Mouse (Mus musculus) E14TG2a.4 (cell line): Measurements from ENCODE around the gene Fam198a.

ENCODE experiments used
- H3K27me3 ChIP-seq: 2 replicates; pipeline ENCODE4 v1.6.1; 2014; ENCODE audit warnings: low read length, control low read depth; ENCODE audit not compliant: insufficient read depth
- H3K36me3 ChIP-seq: 2 replicates; pipeline ENCODE4 v1.6.1; 2014; ENCODE audit warnings: low read length, control low read depth; ENCODE audit not compliant: insufficient read depth
- H3K4me1 ChIP-seq: replicated peaks from 2 replicates; pipeline ENCODE4 v1.6.1; 2014; ENCODE audit warnings: low read depth, low read length, control low read depth
- H3K4me3 ChIP-seq: replicated peaks from 2 replicates; pipeline ENCODE4 v1.5.1; 2014; ENCODE audit warnings: mild to moderate bottlenecking, low read length
- H3K9me3 ChIP-seq: 2 replicates; pipeline ENCODE4 v1.6.1; 2014; ENCODE audit warnings: low read length, control low read depth
- CTCF ChIP-seq: conservative IDR thresholded peaks from 2 replicates; pipeline ENCODE4 v1.5.1; 2014; ENCODE audit warnings: low read length
- NANOG ChIP-seq: IDR thresholded peaks from 2 replicates; pipeline ENCODE4 v1.6.1; 2014; ENCODE audit warnings: borderline replicate concordance, low read length, mixed read lengths
- POU5F1 ChIP-seq: IDR thresholded peaks from 2 replicates; pipeline ENCODE4 v1.6.1; 2014; ENCODE audit warnings: low read length, borderline replicate concordance

The Fam198a gene

DNA sequence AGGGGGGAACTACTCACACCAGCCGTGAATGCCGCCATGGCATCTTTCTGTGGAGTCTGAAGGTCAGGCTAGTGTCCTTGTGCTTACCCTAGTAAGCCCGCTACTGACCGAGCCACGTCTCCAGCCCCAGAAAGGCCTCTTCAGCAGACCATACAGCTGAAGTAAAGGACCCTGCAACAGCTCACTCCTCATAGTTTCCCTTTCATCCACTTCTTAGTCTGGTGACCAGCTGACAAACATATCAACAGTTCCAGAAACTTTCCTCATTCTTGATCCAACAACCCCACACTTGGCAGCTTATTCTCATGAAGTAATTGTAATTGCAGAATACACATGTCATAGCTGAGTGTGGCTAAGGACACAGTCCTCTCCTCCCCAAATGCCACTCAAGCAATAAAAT, 73.1 kb downstream of the Fam198a start:
- H3K27me3 ChIP-seq: peaks cover 7% of the 10 kb centered on the region
- no peak overlapping the region for H3K4me3 ChIP-seq
- TF ChIP-seq CTCF (no peak), NANOG (no peak), POU5F1 (no peak)
- no peaks in the 10 kb centered on the region for H3K4me1 ChIP-seq
- no peaks in the 10 kb centered on the region for H3K9me3 ChIP-seq
- H3K36me3 ChIP-seq: no peaks in the 10 kb centered on the region

DNA sequence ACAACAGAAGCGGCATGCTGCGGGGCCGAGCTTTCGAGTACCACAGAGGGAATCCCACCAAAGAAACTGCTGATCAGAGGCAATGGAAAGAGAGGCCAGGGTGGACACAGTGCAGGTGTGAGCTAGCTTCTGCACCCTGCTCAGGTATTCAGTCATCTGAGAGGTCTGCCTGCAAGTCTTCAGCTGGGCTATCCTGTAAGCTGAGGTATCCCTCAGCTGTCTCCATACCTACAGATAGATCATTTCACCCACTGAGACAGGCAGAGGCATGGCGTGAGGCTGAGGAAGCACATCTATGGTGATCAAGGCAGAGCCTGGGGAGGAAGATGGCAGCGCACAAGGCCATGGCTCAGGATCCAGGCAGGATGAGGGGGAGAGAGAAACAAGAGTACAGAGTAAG, 73.6 kb downstream of the Fam198a start:
- Histone ChIP-seq H3K9me3 (no peaks in the 10 kb centered on the region), H3K27me3 (peaks cover 2% of the 10 kb centered on the region; the same call in 1 of the 2 replicates), H3K36me3 (no peaks in the 10 kb centered on the region), H3K4me3 (no peak overlapping the region), H3K4me1 (no peaks in the 10 kb centered on the region)
- no peak for TF ChIP-seq CTCF
- TF ChIP-seq POU5F1: no peak
- no peak for TF ChIP-seq NANOG

DNA sequence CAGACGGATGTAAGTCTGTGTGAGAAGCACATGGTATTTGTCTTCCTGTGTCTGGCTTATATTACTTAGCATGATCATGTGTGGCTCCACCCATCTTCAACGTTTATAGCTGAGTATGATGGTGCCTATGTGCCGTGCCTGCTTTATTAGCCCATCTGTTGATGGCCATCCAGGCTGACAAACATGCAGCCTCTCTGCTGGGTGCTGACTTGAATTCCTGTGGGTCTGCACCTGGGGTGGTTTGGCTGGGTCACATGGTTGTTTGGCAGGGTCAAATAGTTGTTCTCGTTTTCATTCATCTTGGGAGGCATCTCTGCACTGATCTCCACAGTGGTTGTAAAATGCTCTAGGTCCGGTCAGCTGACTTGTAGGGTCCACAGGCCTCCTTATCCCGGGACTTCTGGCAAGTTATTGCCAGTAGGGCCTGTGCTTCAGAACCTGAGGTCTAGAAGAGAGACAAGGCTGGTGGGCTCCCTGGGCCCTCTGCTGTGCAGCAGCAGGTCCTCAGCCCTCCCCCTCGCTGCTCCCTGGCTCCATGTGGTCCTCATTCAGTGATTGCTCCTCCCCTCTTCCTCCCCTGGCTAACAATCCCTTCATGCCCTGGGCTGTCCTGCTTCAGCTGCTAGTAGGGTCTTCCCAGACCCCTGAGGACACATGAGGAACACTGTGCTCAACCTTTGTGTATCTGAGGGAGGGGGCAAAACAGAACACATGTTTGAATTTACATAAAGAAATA, 75.2 kb downstream of the Fam198a start:
- no peaks in the 10 kb centered on the region for H3K9me3 ChIP-seq
- no peak overlapping the region for H3K4me3 ChIP-seq
- H3K4me1 ChIP-seq: no peaks in the 10 kb centered on the region
- peaks cover 2% of the 10 kb centered on the region; the same call in 1 of the 2 replicates for H3K27me3 ChIP-seq
- TF ChIP-seq POU5F1 (no peak), CTCF (no peak), NANOG (no peak)
- H3K36me3 ChIP-seq: no peaks in the 10 kb centered on the region

DNA sequence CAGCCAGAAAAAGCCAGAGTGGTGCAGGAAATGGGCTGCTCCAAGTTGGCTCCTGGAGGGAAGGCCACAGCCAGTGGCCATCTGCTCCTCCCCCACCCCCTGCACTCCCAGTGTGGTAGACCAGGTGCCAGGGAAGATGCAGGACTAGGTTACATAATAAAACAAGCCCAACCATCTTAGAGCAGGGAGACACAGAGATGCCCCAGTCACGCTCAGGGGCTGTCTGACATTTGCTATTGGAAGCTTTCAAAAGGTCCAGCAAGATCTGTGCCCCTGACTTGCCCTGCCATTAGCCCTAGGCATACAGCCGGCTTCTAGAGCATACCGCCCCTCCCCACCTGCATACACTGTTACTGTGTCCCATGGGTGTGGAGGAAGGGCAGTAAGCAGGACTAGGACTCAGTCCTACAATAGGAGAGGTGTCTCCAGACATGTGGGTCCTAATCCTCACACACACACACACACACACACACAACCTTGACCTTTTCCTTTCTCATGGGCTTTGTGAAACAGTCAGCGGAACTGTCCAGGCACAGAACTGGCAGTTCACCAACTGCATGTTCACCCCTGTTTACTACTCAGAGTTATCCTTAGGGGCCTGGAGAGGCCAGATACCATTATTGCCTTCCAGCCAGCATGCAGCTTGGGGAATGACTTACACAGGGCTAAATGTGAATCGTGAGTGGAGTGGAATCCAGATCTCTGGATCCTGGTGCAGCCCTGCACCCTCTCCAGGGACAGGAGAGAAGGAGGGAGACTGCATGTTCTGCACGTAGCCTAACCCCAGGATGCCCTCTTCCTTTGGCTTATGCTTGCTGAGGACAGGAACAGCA, 76.5 kb downstream of the Fam198a start:
- Histone ChIP-seq H3K36me3 (no peaks in the 10 kb centered on the region), H3K4me3 (no peak overlapping the region), H3K4me1 (no peaks in the 10 kb centered on the region), H3K27me3 (peaks cover 2% of the 10 kb centered on the region; the same call in 1 of the 2 replicates), H3K9me3 (no peaks in the 10 kb centered on the region)
- TF ChIP-seq NANOG: no peak
- no peak for TF ChIP-seq CTCF
- no peak for TF ChIP-seq POU5F1

DNA sequence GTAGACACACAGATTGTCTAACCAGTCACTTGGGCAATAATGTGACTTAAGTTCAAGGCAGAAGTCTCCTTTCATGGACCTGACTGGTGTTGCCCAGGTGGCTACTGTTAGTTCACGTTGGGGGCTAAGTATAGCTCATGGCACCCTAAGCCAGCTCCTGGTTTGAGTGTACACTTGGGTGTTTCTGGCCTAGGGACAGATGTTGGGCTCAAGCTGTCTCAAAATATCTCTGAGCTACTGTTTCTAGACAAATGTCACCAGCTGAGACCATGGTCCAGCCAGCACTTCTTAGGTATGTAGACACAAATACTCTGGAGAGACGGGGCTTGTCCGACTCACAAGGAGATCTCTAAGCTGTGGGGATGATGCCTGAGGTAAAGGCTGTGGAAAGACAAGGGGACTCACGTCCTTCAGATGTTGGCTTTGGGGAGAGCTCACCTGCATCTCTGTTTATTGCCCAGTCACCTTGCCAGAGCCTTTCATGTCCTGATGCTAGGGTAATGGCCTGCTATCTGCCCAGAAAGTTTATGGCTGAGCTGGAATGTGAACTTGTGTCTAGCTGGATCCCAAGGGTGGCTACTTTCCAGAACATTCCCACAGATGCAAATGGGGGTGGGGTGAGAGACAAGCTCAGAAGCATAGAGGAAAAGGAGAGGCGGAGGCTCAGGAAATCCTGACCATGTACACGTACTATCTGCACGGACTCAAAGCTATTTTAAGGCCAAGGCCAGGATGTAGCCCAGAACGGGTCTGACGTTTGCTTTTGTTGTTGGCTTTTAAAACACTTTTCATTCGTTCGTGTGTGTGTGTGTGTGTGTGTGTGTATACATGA, 77.3 kb downstream of the Fam198a start:
- Histone ChIP-seq H3K9me3 (no peaks in the 10 kb centered on the region), H3K27me3 (peaks cover 2% of the 10 kb centered on the region; the same call in 1 of the 2 replicates), H3K4me1 (no peaks in the 10 kb centered on the region), H3K36me3 (no peaks in the 10 kb centered on the region), H3K4me3 (no peak overlapping the region)
- no peak for TF ChIP-seq POU5F1
- TF ChIP-seq CTCF: no peak
- TF ChIP-seq NANOG: no peak

DNA sequence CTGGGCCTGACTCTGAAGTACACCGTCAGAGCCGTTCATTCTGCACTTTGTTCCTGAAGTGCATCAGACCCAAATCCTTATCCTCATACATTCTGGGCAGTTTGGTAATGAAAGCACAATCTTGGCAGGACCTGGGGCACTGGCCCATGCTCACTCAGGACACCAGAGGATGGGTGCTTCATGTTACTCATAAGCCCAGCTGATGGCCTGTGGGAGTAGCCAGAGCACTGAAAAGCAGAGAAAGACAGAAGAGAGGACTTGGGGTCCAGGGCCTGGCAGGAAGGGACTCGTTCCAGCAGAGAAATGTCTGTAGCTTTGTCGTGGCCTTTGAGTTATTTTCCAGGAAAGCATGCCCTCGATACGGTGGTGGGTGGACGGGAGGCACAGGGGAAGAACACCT, 79.0 kb downstream of the Fam198a start:
- no peak overlapping the region for H3K4me3 ChIP-seq
- no peaks in the 10 kb centered on the region for H3K36me3 ChIP-seq
- TF ChIP-seq CTCF (no peak), NANOG (no peak), POU5F1 (no peak)
- no peaks in the 10 kb centered on the region for H3K9me3 ChIP-seq
- no peaks in the 10 kb centered on the region for H3K4me1 ChIP-seq
- H3K27me3 ChIP-seq: no peaks in the 10 kb centered on the region
